Mouse (Mus musculus): Measurements from ENCODE around the gene Ggct.

- no peak for TF ChIP-seq EP300 (IDR thresholded peaks at IDR 0.05; ENCODE audit: low read depth)
- TF ChIP-seq CTCF (IDR thresholded peaks at IDR 0.05; ENCODE audit: low read depth) = no peak
These were observed 15.7 kb upstream of the Ggct start for GRCm38 (mm10) chr6:55008401-55008800.
